Mouse (Mus musculus): ENCODE results near the gene Pam. TPM values are rescaled to one million over a fixed set of nuclear protein-coding genes. Genes with fewer than 3 reads are reported as not detected.

Gene Pam
- polyA plus RNA-seq (2015; fragmentation: Nextera tagmentation; extraction: Ambion mirVana): 29.3 and 30.7 TPM in 2 replicates

GRCm38 (mm10) chr1:98095246-98095990 is at the start of gene Pam:
TSS of gene Pam (minus strand) at chr1:98095646.
- H3K9ac ChIP-seq: peak within 1 kb of the TSS; percentile 76
- no peaks in the 10 kb centered on the region for H3K9me3 ChIP-seq (replicated peaks)
- H3K4me2 ChIP-seq: peak within 1 kb of the TSS; percentile 92
- peak; percentile 97 for ATAC-seq (replicated peaks; ENCODE audit: low FRiP score)
- peak within 1 kb of the TSS; percentile 68 for H3K4me3 ChIP-seq (replicated peaks)
- no peaks in the 10 kb centered on the region for H3K36me3 ChIP-seq
- under 1% methylated on average over 72 of the region's 82 CpGs for WGBS
- H3K27me3 ChIP-seq: 0 out of 2 replicates have a peak, but pooled peaks cover 5% of the 10 kb centered on the region
- peaks cover 11% of the 10 kb centered on the region; the same call in 1 of the 2 replicates for H3K4me1 ChIP-seq
- peak within 1 kb of the TSS; percentile 74 for H3K27ac ChIP-seq

GRCm38 (mm10) chr1:98144845-98145244 is 49.4 kb upstream of the Pam start:
- Histone ChIP-seq H3K36me3 (no peaks in the 10 kb centered on the region), H3K27me3 (no peaks in the 10 kb centered on the region), H3K4me3 (replicated peaks) (no peak overlapping the region), H3K4me2 (no peak overlapping the region), H3K27ac (no peak overlapping the region), H3K9ac (no peak overlapping the region), H3K9me3 (replicated peaks) (no peaks in the 10 kb centered on the region), H3K4me1 (no peaks in the 10 kb centered on the region)
- no peak for ATAC-seq (replicated peaks; ENCODE audit: low FRiP score)
- WGBS: 93% methylated on average over 1 of the region's 1 CpGs

GRCm38 (mm10) chr1:98131244-98131643 is 35.8 kb upstream of the Pam start:
- Histone ChIP-seq H3K4me1 (no peaks in the 10 kb centered on the region), H3K9ac (no peak overlapping the region), H3K36me3 (no peaks in the 10 kb centered on the region), H3K27ac (no peak overlapping the region), H3K27me3 (no peaks in the 10 kb centered on the region), H3K4me3 (replicated peaks) (no peak overlapping the region), H3K4me2 (no peak overlapping the region), H3K9me3 (replicated peaks) (no peaks in the 10 kb centered on the region)
- 69% methylated on average over 4 of the region's 4 CpGs for WGBS
- ATAC-seq (replicated peaks; ENCODE audit: low FRiP score): no peak

- Histone ChIP-seq H3K27ac (no peak overlapping the region), H3K4me1 (no peaks in the 10 kb centered on the region), H3K27me3 (no peaks in the 10 kb centered on the region), H3K36me3 (no peaks in the 10 kb centered on the region), H3K4me3 (replicated peaks) (no peak overlapping the region), H3K9me3 (replicated peaks) (no peaks in the 10 kb centered on the region), H3K9ac (no peak overlapping the region), H3K4me2 (no peak overlapping the region)
- ATAC-seq (replicated peaks; ENCODE audit: low FRiP score): no peak
- 82% methylated on average over 3 of the region's 3 CpGs for WGBS
Measured at GRCm38 (mm10) chr1:98129561-98130347, 34.3 kb upstream of the Pam start.

- no peak overlapping the region for H3K4me3 ChIP-seq (replicated peaks)
- no peaks in the 10 kb centered on the region for H3K9me3 ChIP-seq (replicated peaks)
- H3K27me3 ChIP-seq: no peaks in the 10 kb centered on the region
- no peaks in the 10 kb centered on the region for H3K4me1 ChIP-seq
- ATAC-seq (replicated peaks; ENCODE audit: low FRiP score): no peak
- no peak overlapping the region for H3K9ac ChIP-seq
- 81% methylated on average over 1 of the region's 1 CpGs for WGBS
- H3K36me3 ChIP-seq: no peaks in the 10 kb centered on the region
- H3K27ac ChIP-seq: no peak overlapping the region
- H3K4me2 ChIP-seq: no peak overlapping the region
Measured at GRCm38 (mm10) chr1:98129111-98129510, 33.7 kb upstream of the Pam start.

GRCm38 (mm10) chr1:98128338-98129096 is 33.1 kb upstream of the Pam start:
- Histone ChIP-seq H3K4me3 (replicated peaks) (no peak overlapping the region), H3K9ac (no peak overlapping the region), H3K27ac (no peak overlapping the region), H3K27me3 (no peaks in the 10 kb centered on the region), H3K4me2 (no peak overlapping the region), H3K4me1 (no peaks in the 10 kb centered on the region), H3K36me3 (no peaks in the 10 kb centered on the region), H3K9me3 (replicated peaks) (no peaks in the 10 kb centered on the region)
- no peak for ATAC-seq (replicated peaks; ENCODE audit: low FRiP score)

- Histone ChIP-seq H3K36me3 (no peaks in the 10 kb centered on the region), H3K4me2 (no peak overlapping the region), H3K9me3 (replicated peaks) (no peaks in the 10 kb centered on the region), H3K27me3 (no peaks in the 10 kb centered on the region), H3K4me1 (no peaks in the 10 kb centered on the region), H3K4me3 (replicated peaks) (no peak overlapping the region), H3K27ac (no peak overlapping the region), H3K9ac (no peak overlapping the region)
- WGBS: 86% methylated on average over 3 of the region's 3 CpGs
- ATAC-seq (replicated peaks; ENCODE audit: low FRiP score): no peak
Measured at GRCm38 (mm10) chr1:98126268-98126667, 30.8 kb upstream of the Pam start.

GRCm38 (mm10) chr1:98124727-98125126 is 29.3 kb upstream of the Pam start:
- Histone ChIP-seq H3K36me3 (no peaks in the 10 kb centered on the region), H3K4me1 (no peaks in the 10 kb centered on the region), H3K27ac (no peak overlapping the region), H3K27me3 (no peaks in the 10 kb centered on the region), H3K9ac (no peak overlapping the region), H3K4me3 (replicated peaks) (no peak overlapping the region), H3K4me2 (no peak overlapping the region), H3K9me3 (replicated peaks) (no peaks in the 10 kb centered on the region)
- no peak for ATAC-seq (replicated peaks; ENCODE audit: low FRiP score)
- 65% methylated on average over 1 of the region's 1 CpGs for WGBS

- WGBS: 87% methylated on average over 6 of the region's 6 CpGs
- Histone ChIP-seq H3K9me3 (replicated peaks) (no peaks in the 10 kb centered on the region), H3K27ac (no peak overlapping the region), H3K36me3 (no peaks in the 10 kb centered on the region), H3K4me2 (no peak overlapping the region), H3K27me3 (no peaks in the 10 kb centered on the region), H3K9ac (no peak overlapping the region), H3K4me3 (replicated peaks) (no peak overlapping the region), H3K4me1 (no peaks in the 10 kb centered on the region)
- ATAC-seq (replicated peaks; ENCODE audit: low FRiP score): no peak
Measured at GRCm38 (mm10) chr1:98119595-98119994, 24.1 kb upstream of the Pam start.

- Histone ChIP-seq H3K27me3 (no peaks in the 10 kb centered on the region), H3K4me2 (no peak overlapping the region), H3K9ac (no peak overlapping the region), H3K9me3 (replicated peaks) (no peaks in the 10 kb centered on the region), H3K4me3 (replicated peaks) (no peak overlapping the region), H3K4me1 (no peaks in the 10 kb centered on the region), H3K36me3 (no peaks in the 10 kb centered on the region), H3K27ac (no peak overlapping the region)
- no peak for ATAC-seq (replicated peaks; ENCODE audit: low FRiP score)
- 48% methylated on average over 2 of the region's 2 CpGs for WGBS
Measured at GRCm38 (mm10) chr1:98107599-98107998, 12.2 kb upstream of the Pam start.

GRCm38 (mm10) chr1:98099441-98099840 is 4.0 kb upstream of the Pam start:
- no peak for ATAC-seq (replicated peaks; ENCODE audit: low FRiP score)

More at GRCm38 (mm10) chr1:98099441-98099840, 4.0 kb upstream of the Pam start:
- Histone ChIP-seq H3K36me3 (no peaks in the 10 kb centered on the region), H3K4me2 (no peak overlapping the region), H3K9me3 (replicated peaks) (no peaks in the 10 kb centered on the region), H3K9ac (no peak overlapping the region), H3K27ac (no peak overlapping the region), H3K4me1 (peaks cover 8% of the 10 kb centered on the region; the same call in 1 of the 2 replicates), H3K4me3 (replicated peaks) (no peak overlapping the region), H3K27me3 (0 out of 2 replicates have a peak, but pooled peaks cover 5% of the 10 kb centered on the region)
- 80% methylated on average over 4 of the region's 4 CpGs for WGBS
